Mouse (Mus musculus) intestine, embryonic 14.5 days (tissue): ENCODE measurements around the gene Zkscan4. TPM values are rescaled to one million over a fixed set of nuclear protein-coding genes. Genes with fewer than 3 reads are reported as not detected.
"Not testable (repeated sequence)": the region's sequence is repeated elsewhere in the genome, so short reads cannot be mapped to it uniquely, and the experiment has no call there.

Source experiments
- ATAC-seq: fragments of 200-750 bp; cut with Nextera tagmentation; replicated peaks from 2 replicates; pipeline ENCODE4 v1.8.0; 2017; ENCODE audit warnings: low read depth, moderate number of reproducible peaks, moderate TSS enrichment, moderate library complexity; ENCODE audit not compliant: low FRiP score, low TSS enrichment
- DNase-seq: peaks from one replicate; pipeline ENCODE4 v3.0.0-alpha.2; 2018; ENCODE audit warnings: low spot score
- H3K27ac ChIP-seq: fragments of 300-500 bp; sonication (generic); 2 replicates; pipeline ENCODE4 v1.5.1; 2014; ENCODE audit warnings: low read depth, mild to moderate bottlenecking, control low read depth
- H3K27me3 ChIP-seq: fragments of 300-500 bp; sonication (generic); replicated peaks from 2 replicates; pipeline ENCODE4 v1.6.1; 2014; ENCODE audit warnings: low read length, control low read depth; ENCODE audit not compliant: control insufficient read depth, insufficient read depth
- H3K36me3 ChIP-seq: fragments of 300-500 bp; sonication (generic); 2 replicates; pipeline ENCODE4 v1.6.1; 2014; ENCODE audit warnings: low read length, control low read depth; ENCODE audit not compliant: control insufficient read depth, insufficient read depth
- H3K4me1 ChIP-seq: fragments of 300-500 bp; sonication (generic); replicated peaks from 2 replicates; pipeline ENCODE4 v1.6.1; 2014; ENCODE audit warnings: low read length, control low read depth, mixed read lengths; ENCODE audit not compliant: control insufficient read depth, insufficient read depth
- H3K4me2 ChIP-seq: fragments of 300-500 bp; sonication (generic); 2 replicates; pipeline ENCODE4 v1.6.1; 2014; ENCODE audit warnings: low read length
- H3K4me3 ChIP-seq: fragments of 300-500 bp; sonication (generic); 2 replicates; pipeline ENCODE4 v1.5.1; 2014; ENCODE audit warnings: low read depth, low read length, control low read depth, mixed read lengths
- H3K9ac ChIP-seq: fragments of 300-500 bp; sonication (generic); 2 replicates; pipeline ENCODE4 v1.6.1; 2014; ENCODE audit warnings: mild to moderate bottlenecking, low read length
- H3K9me3 ChIP-seq: fragments of 300-500 bp; sonication (generic); 2 replicates; pipeline ENCODE4 v1.6.1; 2016; ENCODE audit warnings: low read length, control low read depth; ENCODE audit not compliant: control insufficient read depth
- WGBS: fragments of 180-500 bp; shearing (Covaris S2); extraction: QIAGEN DNeasy Blood & Tissue Kit; methylation state at CpG from one replicate; pipeline ENCODE4 v1.1.7; 2014; 5-methylcytosine and 5-hydroxymethylcytosine counted together
- polyA plus RNA-seq: library from polyadenylated mRNA; unstranded; fragments of >200 nt; fragmentation: Nextera tagmentation; extraction: Ambion mirVana; gene quantifications from 2 replicates; pipeline ENCODE4 v1.2.1, GENCODE M21; 2014

Gene Zkscan4
- polyA plus RNA-seq, 1 experiment from 2014 or later: 3.3 TPM

- peaks cover 10% of the 10 kb centered on the region; the same call in 1 of the 2 replicates for H3K4me1 ChIP-seq
- no peaks in the 10 kb centered on the region for H3K27me3 ChIP-seq
- no peak overlapping the region; the same call in 1 of the 2 replicates for H3K27ac ChIP-seq
- DNase-seq: no peak
- H3K36me3 ChIP-seq: peaks cover 17% of the 10 kb centered on the region
- 51% methylated on average over 3 of the region's 3 CpGs for WGBS
- H3K4me2 ChIP-seq: peak overlapping the region; percentile 68
- H3K9ac ChIP-seq: no peak overlapping the region
- ATAC-seq: no peak
- H3K4me3 ChIP-seq: peak overlapping the region; percentile 79
- H3K9me3 ChIP-seq: no peaks in the 10 kb centered on the region
These were observed 24.6 kb upstream of the Zkscan4 start for GRCm38 (mm10) chr13:21454133-21454532.

DNA sequence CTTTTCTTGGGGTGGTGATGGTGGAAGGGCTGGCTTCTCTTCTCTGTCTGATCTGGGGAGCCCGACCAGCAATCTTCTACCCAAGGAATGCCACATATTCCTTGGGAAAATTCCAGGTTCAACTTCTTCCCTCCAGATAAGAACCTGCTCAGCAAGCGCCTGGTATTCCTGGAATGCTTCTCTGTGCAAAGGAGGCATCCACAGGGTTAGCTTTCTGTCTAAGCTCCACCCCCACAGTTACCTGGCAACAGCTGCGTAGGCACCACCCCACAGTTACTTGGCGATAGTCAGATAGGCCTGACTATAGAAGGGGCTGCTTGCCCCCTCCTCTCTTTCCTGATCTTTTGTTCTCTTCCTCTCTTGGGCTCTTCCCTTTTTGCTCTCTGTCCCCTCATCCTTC, 22.4 kb upstream of the Zkscan4 start:
- H3K27ac ChIP-seq: no peak overlapping the region
- H3K4me1 ChIP-seq: peaks cover 10% of the 10 kb centered on the region; the same call in 1 of the 2 replicates
- ATAC-seq: peak; percentile 59; the same call in 1 of the 2 replicates
- H3K27me3 ChIP-seq: no peaks in the 10 kb centered on the region
- H3K9me3 ChIP-seq: no peaks in the 10 kb centered on the region
- 5% methylated on average over 4 of the region's 4 CpGs for whole genome bisulfite sequencing
- H3K4me2 ChIP-seq: no peak overlapping the region
- peaks cover 5% of the 10 kb centered on the region; the same call in 1 of the 2 replicates for H3K36me3 ChIP-seq
- no peak overlapping the region for H3K9ac ChIP-seq
- H3K4me3 ChIP-seq: no peak overlapping the region
- DNase-seq: no peak

DNA sequence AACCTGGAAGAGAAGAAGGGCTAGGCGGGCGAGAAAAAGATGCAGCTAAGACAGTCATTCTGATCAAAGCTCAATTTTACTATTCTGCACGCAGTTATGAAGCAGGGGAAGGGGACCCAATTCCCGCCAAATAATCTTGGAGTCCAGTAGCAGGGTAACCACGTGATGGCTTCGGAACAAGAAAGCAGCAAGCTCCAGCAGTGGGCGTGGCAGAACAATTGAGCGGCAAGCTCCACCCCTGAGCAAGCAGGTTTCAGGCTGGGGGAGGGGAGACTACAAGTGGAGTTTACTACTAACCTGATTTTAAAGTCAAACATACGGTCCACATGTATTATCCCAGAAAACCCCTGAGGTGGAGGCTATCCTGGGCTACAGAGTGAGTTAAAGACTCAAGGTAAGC, 16.2 kb upstream of the Zkscan4 start:
- H3K27ac ChIP-seq, H3K36me3 ChIP-seq, H3K9me3 ChIP-seq, DNase-seq, H3K4me2 ChIP-seq, ATAC-seq, H3K4me3 ChIP-seq, H3K9ac ChIP-seq, H3K4me1 ChIP-seq, H3K27me3 ChIP-seq: not testable (repeated sequence)
- 59% methylated on average over 9 of the region's 9 CpGs for WGBS

GRCm38 (mm10) chr13:21467336-21467735, 11.4 kb upstream of the Zkscan4 start:
- no peak for ATAC-seq
- WGBS: 87% methylated on average over 10 of the region's 10 CpGs

GRCm38 (mm10) chr13:21468061-21469019, 10.4 kb upstream of the Zkscan4 start, which contains the start of gene Nkapl:
TSS of gene Nkapl (minus strand) at chr13:21468509.
- H3K4me2 ChIP-seq: peak within 1 kb of the TSS; percentile 96
- no peaks in the 10 kb centered on the region for H3K4me1 ChIP-seq
- DNase-seq (peak; percentile 89), ATAC-seq (peak; percentile 99)
- peak within 1 kb of the TSS; percentile 69 for H3K9ac ChIP-seq
- peak within 1 kb of the TSS; percentile 47; the same call in 1 of the 2 replicates for H3K27ac ChIP-seq
- H3K9me3 ChIP-seq: no peaks in the 10 kb centered on the region
- H3K36me3 ChIP-seq: no peaks in the 10 kb centered on the region
- WGBS: 2% methylated on average over 54 of the region's 54 CpGs
- no peaks in the 10 kb centered on the region for H3K27me3 ChIP-seq
- peak within 1 kb of the TSS; percentile 63 for H3K4me3 ChIP-seq

More at GRCm38 (mm10) chr13:21467336-21467735, 11.4 kb upstream of the Zkscan4 start:
- Histone ChIP-seq H3K27me3 (no peaks in the 10 kb centered on the region), H3K4me3 (no peak overlapping the region), H3K9me3 (no peaks in the 10 kb centered on the region), H3K4me2 (no peak overlapping the region), H3K4me1 (no peaks in the 10 kb centered on the region), H3K36me3 (no peaks in the 10 kb centered on the region), H3K9ac (no peak overlapping the region), H3K27ac (no peak overlapping the region)
- DNase-seq: no peak

- WGBS: 36% methylated on average over 9 of the region's 9 CpGs
- Histone ChIP-seq H3K27ac (no peak overlapping the region), H3K4me2 (peak overlapping the region; percentile 96), H3K4me3 (0 out of 2 replicates have a peak overlapping the region, but pooled peaks have one; percentile 63), H3K4me1 (no peaks in the 10 kb centered on the region), H3K36me3 (no peaks in the 10 kb centered on the region), H3K9me3 (no peaks in the 10 kb centered on the region), H3K27me3 (no peaks in the 10 kb centered on the region), H3K9ac (no peak overlapping the region)
- DNase-seq: no peak
- ATAC-seq: no peak
These were observed 9.6 kb upstream of the Zkscan4 start for GRCm38 (mm10) chr13:21469097-21469496.

DNA sequence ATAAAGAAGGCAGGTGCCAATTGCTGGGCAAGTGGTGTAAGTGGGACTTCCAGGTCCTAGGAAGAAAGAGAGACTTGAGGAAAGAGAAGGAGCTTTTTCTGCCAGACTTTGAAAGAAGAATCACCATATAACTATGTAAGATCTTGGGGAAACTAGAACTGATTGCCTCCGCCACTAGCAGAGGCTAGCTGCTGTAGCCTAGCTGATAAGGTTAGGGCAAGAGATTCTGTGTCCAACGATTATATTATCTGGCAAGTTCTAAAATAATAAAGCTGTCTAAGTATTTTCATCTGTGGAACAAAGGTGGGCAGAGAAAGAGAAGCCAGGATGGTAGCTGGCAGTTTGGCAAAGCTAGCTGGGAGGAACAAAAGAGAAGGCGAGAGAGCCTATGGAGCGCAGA, 6.3 kb upstream of the Zkscan4 start:
- Histone ChIP-seq H3K9me3 (no peaks in the 10 kb centered on the region), H3K27me3 (no peaks in the 10 kb centered on the region), H3K27ac (no peak overlapping the region), H3K4me3 (no peak overlapping the region), H3K4me1 (no peaks in the 10 kb centered on the region), H3K9ac (no peak overlapping the region), H3K36me3 (no peaks in the 10 kb centered on the region), H3K4me2 (no peak overlapping the region)
- ATAC-seq: no peak
- WGBS: 41% methylated on average over 4 of the region's 4 CpGs
- no peak for DNase-seq

GRCm38 (mm10) chr13:21486881-21487280, 8.2 kb downstream of the Zkscan4 start:
- Histone ChIP-seq H3K4me1 (no peaks in the 10 kb centered on the region), H3K9me3 (0 out of 2 replicates have a peak, but pooled peaks cover 2% of the 10 kb centered on the region), H3K36me3 (peaks cover 13% of the 10 kb centered on the region; the same call in 1 of the 2 replicates), H3K9ac (no peak overlapping the region), H3K27ac (no peak overlapping the region), H3K27me3 (no peaks in the 10 kb centered on the region), H3K4me2 (no peak overlapping the region), H3K4me3 (no peak overlapping the region)
- DNase-seq (no peak), ATAC-seq (no peak)
- WGBS: 95% methylated on average over 1 of the region's 1 CpGs
